Mouse (Mus musculus): ENCODE results near the gene Thyn1. TPM values are rescaled to one million over a fixed set of nuclear protein-coding genes. Genes with fewer than 3 reads are reported as not detected.

Thyn1 gene
- total and polyA plus RNA-seq, 2 experiments from 2014 or later = 35.3 to 148 TPM

DNA sequence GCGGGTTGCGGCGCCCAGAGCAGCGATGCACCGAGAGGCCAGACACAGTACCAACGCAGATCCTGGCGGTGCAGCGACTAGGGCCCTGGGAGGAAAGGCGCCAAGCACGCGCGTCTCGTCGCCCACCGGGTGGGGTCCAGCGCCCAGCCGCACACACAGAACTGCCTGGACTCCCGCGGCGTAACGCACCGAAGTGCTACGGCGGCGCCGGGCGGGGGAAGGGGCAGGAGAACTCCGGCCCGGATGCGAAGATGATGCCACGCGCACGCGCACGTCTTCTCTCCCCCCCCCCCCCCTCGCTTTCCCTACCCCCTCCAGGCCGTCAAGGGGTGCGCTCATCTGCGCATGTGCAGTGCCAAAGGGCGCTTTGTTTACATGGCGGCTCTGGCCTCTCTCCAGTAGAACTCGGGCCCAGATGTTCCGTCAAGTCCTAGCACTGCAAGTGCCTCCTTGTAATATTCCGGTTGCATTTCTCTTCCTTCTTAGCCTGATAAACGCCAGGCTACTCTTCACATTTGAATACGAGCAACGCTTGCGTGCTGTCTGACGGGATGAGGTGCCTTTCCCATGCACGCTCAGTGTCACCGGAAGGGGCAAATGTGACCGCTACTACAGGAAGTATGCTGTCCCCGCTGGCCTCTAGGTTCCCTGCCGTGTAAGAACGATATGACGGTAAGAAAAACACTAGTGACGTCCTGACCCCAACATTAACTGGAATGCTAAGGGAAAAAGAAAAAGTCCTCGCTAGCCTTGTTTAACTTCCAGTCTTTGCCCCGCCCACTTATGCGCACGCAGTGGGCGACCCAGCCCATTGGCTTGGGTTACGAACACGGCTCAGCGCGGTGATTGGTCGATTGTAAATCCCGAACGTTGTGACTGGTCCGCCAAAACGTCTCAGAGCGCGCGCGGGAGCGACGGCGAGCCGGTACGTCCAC is 30.6 kb downstream of the Thyn1 start, which contains the start of the genes Vps26b and Ncapd3:
Gene Vps26b (minus strand): TSS at position 238 of the 935 bp plus-strand sequence.
Gene Ncapd3 (plus strand): TSS at position 348 of the 935 bp plus-strand sequence.
- Histone ChIP-seq H3K27me3 (ENCODE audit: insufficient read depth, low read length) (no peaks in the 10 kb centered on the region), H3K4me2 (ENCODE audit: low read depth, low read length) (peak within 1 kb of the TSS; percentile 87), H3K36me3 (ENCODE audit: insufficient read depth, low read length) (no peaks in the 10 kb centered on the region), H3K4me1 (ENCODE audit: insufficient read depth, low read length) (peaks cover 23% of the 10 kb centered on the region), H3K9me3 (ENCODE audit: low read length) (no peaks in the 10 kb centered on the region), H3K27ac (peak within 1 kb of the TSS; percentile 94), H3K4me3 (ENCODE audit: low read length) (peak within 1 kb of the TSS; percentile 98), H3K9ac (replicated peaks; ENCODE audit: low read length) (peak within 1 kb of the TSS; percentile 94)
- DNase-seq (ENCODE audit: low spot score) (peak; percentile 99), ATAC-seq (peak; percentile 96)
- under 1% methylated on average over 76 of the region's 80 CpGs for WGBS
- TF ChIP-seq CTCF (IDR thresholded peaks at IDR 0.05; ENCODE audit: low read depth) = peak; percentile 57

- H3K4me2 ChIP-seq (ENCODE audit: low read depth, low read length) = peak overlapping the region; percentile 87
- H3K36me3 ChIP-seq (ENCODE audit: insufficient read depth, low read length) = no peaks in the 10 kb centered on the region
- DNase-seq (ENCODE audit: low spot score) = no peak
- under 1% methylated on average over 17 of the region's 17 CpGs for WGBS
- H3K9me3 ChIP-seq (ENCODE audit: low read length) = no peaks in the 10 kb centered on the region
- H3K4me3 ChIP-seq (ENCODE audit: low read length) = peak overlapping the region; percentile 98
- peak overlapping the region; percentile 94; the same call in 1 of the 2 replicates for H3K27ac ChIP-seq
- peaks cover 23% of the 10 kb centered on the region for H3K4me1 ChIP-seq (ENCODE audit: insufficient read depth, low read length)
- H3K9ac ChIP-seq (replicated peaks; ENCODE audit: low read length) = peak overlapping the region; percentile 94
- no peaks in the 10 kb centered on the region for H3K27me3 ChIP-seq (ENCODE audit: insufficient read depth, low read length)
- peak; percentile 41 for ATAC-seq
- TF ChIP-seq CTCF (IDR thresholded peaks at IDR 0.05; ENCODE audit: low read depth) = no peak
Measured at GRCm38 (mm10) chr9:27030763-27031100, 31.2 kb downstream of the Thyn1 start.

DNA sequence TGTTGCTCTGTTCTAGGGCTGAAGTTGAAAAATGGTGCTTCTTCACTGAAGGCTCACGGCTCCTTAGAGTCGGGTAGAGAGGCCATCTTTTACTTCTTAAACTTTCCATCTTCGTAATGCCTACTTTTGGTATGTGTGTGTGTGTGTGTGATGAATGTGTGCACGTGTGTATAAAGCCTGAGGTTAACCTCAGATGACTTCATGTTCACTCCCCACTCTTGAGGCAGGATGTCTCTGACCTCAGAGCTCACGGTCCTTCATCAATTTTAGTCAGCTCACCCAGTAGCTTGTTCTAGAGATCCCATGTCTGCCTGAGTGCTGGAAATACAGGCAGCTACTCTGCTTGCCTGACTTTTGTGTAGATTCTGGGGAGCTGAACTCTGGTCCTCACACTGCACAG is 44.4 kb downstream of the Thyn1 start:
- no peak for ATAC-seq
- no peaks in the 10 kb centered on the region for H3K4me1 ChIP-seq (ENCODE audit: insufficient read depth, low read length)

GRCm38 (mm10) chr9:27049492-27049891 is 50.0 kb downstream of the Thyn1 start:
- Histone ChIP-seq H3K9ac (replicated peaks; ENCODE audit: low read length) (no peak overlapping the region), H3K4me3 (ENCODE audit: low read length) (no peak overlapping the region), H3K27ac (no peak overlapping the region), H3K4me1 (ENCODE audit: insufficient read depth, low read length) (no peaks in the 10 kb centered on the region), H3K4me2 (ENCODE audit: low read depth, low read length) (no peak overlapping the region), H3K9me3 (ENCODE audit: low read length) (no peaks in the 10 kb centered on the region), H3K27me3 (ENCODE audit: insufficient read depth, low read length) (no peaks in the 10 kb centered on the region), H3K36me3 (ENCODE audit: insufficient read depth, low read length) (peaks cover 50% of the 10 kb centered on the region)
- peak; percentile 20 for DNase-seq (ENCODE audit: low spot score)
- 88% methylated on average over 2 of the region's 2 CpGs for WGBS
- peak; percentile 46 for TF ChIP-seq CTCF (IDR thresholded peaks at IDR 0.05; ENCODE audit: low read depth)
- ATAC-seq = no peak

More for the DNA sequence above, 44.4 kb downstream of the Thyn1 start:
- 93% methylated on average over 5 of the region's 5 CpGs for WGBS
- Histone ChIP-seq H3K4me2 (ENCODE audit: low read depth, low read length) (no peak overlapping the region), H3K27me3 (ENCODE audit: insufficient read depth, low read length) (no peaks in the 10 kb centered on the region), H3K9ac (replicated peaks; ENCODE audit: low read length) (no peak overlapping the region), H3K4me3 (ENCODE audit: low read length) (no peak overlapping the region), H3K9me3 (ENCODE audit: low read length) (no peaks in the 10 kb centered on the region), H3K36me3 (ENCODE audit: insufficient read depth, low read length) (peaks cover 47% of the 10 kb centered on the region), H3K27ac (no peak overlapping the region)
- DNase-seq (ENCODE audit: low spot score) = no peak
- no peak for TF ChIP-seq CTCF (IDR thresholded peaks at IDR 0.05; ENCODE audit: low read depth)

Other genes with a start within 250 kb of the Thyn1 start
- gene Glb1l2, start 193.2 kb upstream of the Thyn1 start, total RNA-seq (2014; rRNA removed) = 1.9 and 7.4 TPM in 2 replicates
- gene Glb1l2, start 193.2 kb upstream of the Thyn1 start, polyA plus RNA-seq (2015; fragmentation: Nextera tagmentation; extraction: Ambion mirVana) = 2.6 and 3.1 TPM in 2 replicates
- gene Glb1l3, start 138.8 kb upstream of the Thyn1 start, total RNA-seq (2014; rRNA removed) = not detected in 2 replicates
- gene Glb1l3, start 138.8 kb upstream of the Thyn1 start, polyA plus RNA-seq (2015; fragmentation: Nextera tagmentation; extraction: Ambion mirVana) = 0.39 TPM in 1 of 2 replicates, not detected in the other
- 0.11 and 0.16 TPM in 2 replicates for gene Gm1110, start 76.6 kb upstream of the Thyn1 start, total RNA-seq (2014; rRNA removed)
- gene Gm1110, start 76.6 kb upstream of the Thyn1 start, polyA plus RNA-seq (2015; fragmentation: Nextera tagmentation; extraction: Ambion mirVana) = 0.61 and 0.81 TPM in 2 replicates
- 12.7 and 24.0 TPM in 2 replicates for gene Acad8, start 144 bp upstream of the Thyn1 start, total RNA-seq (2014; rRNA removed)
- 29.4 and 32.5 TPM in 2 replicates for gene Acad8, start 144 bp upstream of the Thyn1 start, polyA plus RNA-seq (2015; fragmentation: Nextera tagmentation; extraction: Ambion mirVana)
- 141 and 162 TPM in 2 replicates for gene Vps26b, start 30.4 kb downstream of the Thyn1 start, total RNA-seq (2014; rRNA removed)
- gene Vps26b, start 30.4 kb downstream of the Thyn1 start, polyA plus RNA-seq (2015; fragmentation: Nextera tagmentation; extraction: Ambion mirVana) = 69.2 and 74.3 TPM in 2 replicates
- 21.3 and 22.3 TPM in 2 replicates for gene Ncapd3, start 30.5 kb downstream of the Thyn1 start, total RNA-seq (2014; rRNA removed)
- 6.9 and 7.4 TPM in 2 replicates for gene Ncapd3, start 30.5 kb downstream of the Thyn1 start, polyA plus RNA-seq (2015; fragmentation: Nextera tagmentation; extraction: Ambion mirVana)
- gene Jam3, start 155.7 kb downstream of the Thyn1 start, total RNA-seq (2014; rRNA removed) = 33.8 and 37.6 TPM in 2 replicates
- 28.9 and 32.6 TPM in 2 replicates for gene Jam3, start 155.7 kb downstream of the Thyn1 start, polyA plus RNA-seq (2015; fragmentation: Nextera tagmentation; extraction: Ambion mirVana)

All from hindbrain, postnatal 0 days (tissue).